Mouse (Mus musculus) kidney, postnatal 0 days (tissue): ENCODE results near the gene Ccdc13. TPM values are rescaled to one million over a fixed set of nuclear protein-coding genes. Genes with fewer than 3 reads are reported as not detected.

Experiments
- ATAC-seq: fragments of 200-750 bp; cut with Nextera tagmentation; replicated peaks from 2 replicates; pipeline ENCODE4 v1.8.0; 2017; ENCODE audit warnings: low read depth, moderate number of reproducible peaks, moderate TSS enrichment, moderate library complexity; ENCODE audit not compliant: low FRiP score
- DNase-seq: peaks from one replicate; pipeline ENCODE4 v3.0.0-alpha.2; 2016; ENCODE audit warnings: low spot score
- H3K27ac ChIP-seq: fragments of 300-500 bp; sonication (generic); 2 replicates; pipeline ENCODE4 v1.5.1; 2014; ENCODE audit warnings: mild to moderate bottlenecking
- H3K27me3 ChIP-seq: fragments of 300-500 bp; sonication (generic); 2 replicates; pipeline ENCODE4 v1.6.1; 2014; ENCODE audit warnings: low read length, mixed read lengths; ENCODE audit not compliant: insufficient read depth
- H3K36me3 ChIP-seq: fragments of 300-500 bp; sonication (generic); 2 replicates; pipeline ENCODE4 v1.6.1; 2014; ENCODE audit warnings: low read length, mixed read lengths; ENCODE audit not compliant: insufficient read depth
- H3K4me1 ChIP-seq: fragments of 300-500 bp; sonication (generic); replicated peaks from 2 replicates; pipeline ENCODE4 v1.6.1; 2014; ENCODE audit warnings: antibody characterized with exemption, low read length, mixed read lengths; ENCODE audit not compliant: insufficient read depth
- H3K4me2 ChIP-seq: fragments of 300-500 bp; sonication (generic); 2 replicates; pipeline ENCODE4 v1.6.1; 2014; ENCODE audit warnings: mild to moderate bottlenecking, low read length, moderate library complexity, mixed read lengths
- H3K4me3 ChIP-seq: fragments of 300-500 bp; sonication (generic); replicated peaks from 2 replicates; pipeline ENCODE4 v1.5.1; 2014; ENCODE audit warnings: low read depth, low read length
- H3K9ac ChIP-seq: fragments of 300-500 bp; sonication (generic); 2 replicates; pipeline ENCODE4 v1.6.1; 2014; ENCODE audit warnings: low read depth, low read length
- H3K9me3 ChIP-seq: fragments of 300-500 bp; sonication (generic); replicated peaks from 2 replicates; pipeline ENCODE4 v1.6.1; 2016; ENCODE audit warnings: low read length, inconsistent platforms, mixed read lengths
- CTCF ChIP-seq: IDR thresholded peaks from 2 replicates; pipeline ENCODE4 v1.5.1; 2016; ENCODE audit warnings: antibody characterized with exemption, low read depth, mild to moderate bottlenecking, moderate library complexity
- WGBS: fragments of 180-500 bp; shearing (Covaris S2); extraction: QIAGEN DNeasy Blood & Tissue Kit; methylation state at CpG from one replicate; pipeline ENCODE4 v1.1.7; 2014; 5-methylcytosine and 5-hydroxymethylcytosine counted together
- polyA plus RNA-seq: library from polyadenylated mRNA; unstranded; fragments of >200 nt; fragmentation: Nextera tagmentation; extraction: Ambion mirVana; gene quantifications from 2 replicates; pipeline ENCODE4 v1.2.1, GENCODE M21; 2015

Gene Ccdc13
- polyA plus RNA-seq, 1 experiment from 2014 or later: 0.25 TPM

DNA sequence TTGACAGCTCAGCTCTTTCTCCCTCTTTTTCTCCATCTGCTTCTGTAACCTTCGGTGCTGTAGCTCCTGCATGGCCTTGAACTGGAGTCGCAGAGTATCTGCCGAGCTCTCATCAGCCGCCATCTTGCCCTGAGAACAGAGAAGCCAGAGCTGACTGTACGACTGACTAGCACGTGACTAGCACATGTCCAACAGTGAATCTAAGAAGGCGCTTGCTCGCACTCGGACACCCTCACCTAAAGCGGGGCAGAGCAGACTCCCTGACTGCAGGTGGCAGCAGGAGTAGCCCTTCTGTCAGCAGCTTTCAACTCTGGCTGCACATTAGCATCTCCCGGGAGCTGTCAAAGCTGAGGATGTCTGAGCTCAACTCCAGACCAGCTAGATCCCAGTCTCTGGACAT lies 5.4 kb downstream of the Ccdc13 start:
- DNase-seq (no peak), ATAC-seq (no peak)
- no peak for TF ChIP-seq CTCF
- no peaks in the 10 kb centered on the region for H3K9me3 ChIP-seq
- H3K4me2 ChIP-seq: no peak overlapping the region
- no peaks in the 10 kb centered on the region for H3K4me1 ChIP-seq
- 0 out of 2 replicates have a peak overlapping the region, but pooled peaks have one; percentile 3 for H3K9ac ChIP-seq
- no peaks in the 10 kb centered on the region for H3K27me3 ChIP-seq
- H3K4me3 ChIP-seq: no peak overlapping the region
- WGBS: 88% methylated on average over 11 of the region's 11 CpGs
- H3K27ac ChIP-seq: no peak overlapping the region
- H3K36me3 ChIP-seq: no peaks in the 10 kb centered on the region

DNA sequence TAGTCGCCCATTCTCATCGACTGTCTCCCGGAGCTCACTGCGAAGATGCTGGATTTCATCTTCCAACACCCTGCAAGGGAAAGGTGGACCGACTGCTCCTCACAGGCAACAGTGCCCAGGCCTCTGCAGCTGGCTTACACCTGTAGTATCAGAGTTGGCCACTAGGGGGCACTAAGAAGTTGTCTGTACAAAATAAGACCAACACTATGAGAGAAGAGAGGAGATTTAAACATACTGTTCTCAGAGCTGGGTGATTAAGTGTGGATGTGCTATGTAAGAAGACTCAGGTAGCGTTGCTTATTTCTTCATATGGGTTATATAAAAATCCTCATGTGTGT lies 8.3 kb downstream of the Ccdc13 start:
- peak; percentile 88 for TF ChIP-seq CTCF
- H3K4me2 ChIP-seq: no peak overlapping the region
- no peak overlapping the region for H3K27ac ChIP-seq
- 30% methylated on average over 6 of the region's 6 CpGs for WGBS
- no peaks in the 10 kb centered on the region for H3K27me3 ChIP-seq
- ATAC-seq (0 out of 2 replicates have a peak, but pooled peaks have one; percentile 19), DNase-seq (peak; percentile 85)
- H3K4me3 ChIP-seq: no peak overlapping the region
- no peaks in the 10 kb centered on the region for H3K36me3 ChIP-seq
- H3K4me1 ChIP-seq: no peaks in the 10 kb centered on the region
- H3K9ac ChIP-seq: no peak overlapping the region
- H3K9me3 ChIP-seq: no peaks in the 10 kb centered on the region

DNA sequence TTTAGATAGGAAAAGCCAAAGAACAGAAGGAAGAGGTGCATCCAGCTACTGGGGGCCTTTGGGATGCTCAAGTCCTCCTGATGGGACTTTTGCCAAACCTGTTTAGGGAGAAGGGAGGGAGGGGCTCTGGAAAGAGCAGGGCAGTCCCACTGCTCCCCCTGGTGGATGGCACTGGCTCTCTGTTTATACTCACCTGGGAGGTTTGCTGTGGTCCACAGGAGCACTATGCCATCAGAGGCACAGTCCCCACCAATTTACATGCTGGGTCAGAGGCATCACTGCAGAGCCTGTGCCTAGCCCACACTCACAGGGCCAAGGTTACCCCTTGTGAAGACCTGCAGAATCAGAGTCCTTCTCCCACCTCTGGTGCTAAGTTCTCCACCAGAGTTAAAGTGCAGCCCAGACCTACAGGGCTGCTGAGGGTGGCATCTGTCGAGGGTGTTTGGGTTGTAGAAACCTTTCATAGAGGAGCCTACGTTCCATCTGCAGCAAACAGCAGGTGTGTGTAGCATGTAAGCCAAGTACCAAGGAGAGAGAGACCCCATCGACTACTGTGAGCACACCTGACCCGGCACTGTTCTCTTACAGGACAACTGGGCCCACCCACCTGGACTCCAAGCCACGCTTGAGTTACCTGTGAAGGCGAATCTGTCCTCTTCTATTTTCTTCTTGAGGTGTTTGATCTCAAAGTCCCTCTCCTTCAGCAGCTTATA lies 8.9 kb downstream of the Ccdc13 start:
- ATAC-seq (no peak), DNase-seq (peak; percentile 48)
- no peak overlapping the region for H3K4me2 ChIP-seq
- H3K27me3 ChIP-seq: no peaks in the 10 kb centered on the region
- H3K36me3 ChIP-seq: no peaks in the 10 kb centered on the region
- WGBS: 80% methylated on average over 6 of the region's 6 CpGs
- no peaks in the 10 kb centered on the region for H3K9me3 ChIP-seq
- TF ChIP-seq CTCF: peak; percentile 69
- no peak overlapping the region for H3K27ac ChIP-seq
- no peaks in the 10 kb centered on the region for H3K4me1 ChIP-seq
- H3K9ac ChIP-seq: no peak overlapping the region
- H3K4me3 ChIP-seq: no peak overlapping the region

- no peaks in the 10 kb centered on the region for H3K27me3 ChIP-seq
- no peak overlapping the region for H3K4me3 ChIP-seq
- no peak for ATAC-seq
- no peak for DNase-seq
- H3K27ac ChIP-seq: no peak overlapping the region
- H3K9me3 ChIP-seq: no peaks in the 10 kb centered on the region
- H3K4me2 ChIP-seq: no peak overlapping the region
- H3K4me1 ChIP-seq: no peaks in the 10 kb centered on the region
- TF ChIP-seq CTCF: no peak
- no peak overlapping the region for H3K9ac ChIP-seq
- no peaks in the 10 kb centered on the region for H3K36me3 ChIP-seq
- WGBS: 64% methylated on average over 7 of the region's 7 CpGs
Observed at GRCm38 (mm10) chr9:121829270-121829992, 9.8 kb downstream of the Ccdc13 start.

- no peak overlapping the region for H3K4me2 ChIP-seq
- no peaks in the 10 kb centered on the region for H3K36me3 ChIP-seq
- no peak overlapping the region for H3K27ac ChIP-seq
- no peak for TF ChIP-seq CTCF
- H3K4me1 ChIP-seq: no peaks in the 10 kb centered on the region
- WGBS: 60% methylated on average over 6 of the region's 6 CpGs
- DNase-seq (no peak), ATAC-seq (no peak)
- H3K4me3 ChIP-seq: no peak overlapping the region
- no peak overlapping the region for H3K9ac ChIP-seq
- no peaks in the 10 kb centered on the region for H3K27me3 ChIP-seq
- H3K9me3 ChIP-seq: no peaks in the 10 kb centered on the region
Observed at GRCm38 (mm10) chr9:121828314-121828713, 10.9 kb downstream of the Ccdc13 start.

- no peak for ATAC-seq
- no peak overlapping the region for H3K4me3 ChIP-seq
- no peaks in the 10 kb centered on the region for H3K36me3 ChIP-seq
- no peaks in the 10 kb centered on the region for H3K4me1 ChIP-seq
- DNase-seq: no peak
- no peak overlapping the region for H3K27ac ChIP-seq
- no peaks in the 10 kb centered on the region for H3K9me3 ChIP-seq
- no peak for TF ChIP-seq CTCF
- no peaks in the 10 kb centered on the region for H3K27me3 ChIP-seq
- WGBS: 78% methylated on average over 3 of the region's 3 CpGs
- no peak overlapping the region for H3K9ac ChIP-seq
- no peak overlapping the region for H3K4me2 ChIP-seq
Observed at GRCm38 (mm10) chr9:121826356-121826755, 12.9 kb downstream of the Ccdc13 start.
